Mouse (Mus musculus): ENCODE measurements around the gene Lrrfip1.

DNA sequence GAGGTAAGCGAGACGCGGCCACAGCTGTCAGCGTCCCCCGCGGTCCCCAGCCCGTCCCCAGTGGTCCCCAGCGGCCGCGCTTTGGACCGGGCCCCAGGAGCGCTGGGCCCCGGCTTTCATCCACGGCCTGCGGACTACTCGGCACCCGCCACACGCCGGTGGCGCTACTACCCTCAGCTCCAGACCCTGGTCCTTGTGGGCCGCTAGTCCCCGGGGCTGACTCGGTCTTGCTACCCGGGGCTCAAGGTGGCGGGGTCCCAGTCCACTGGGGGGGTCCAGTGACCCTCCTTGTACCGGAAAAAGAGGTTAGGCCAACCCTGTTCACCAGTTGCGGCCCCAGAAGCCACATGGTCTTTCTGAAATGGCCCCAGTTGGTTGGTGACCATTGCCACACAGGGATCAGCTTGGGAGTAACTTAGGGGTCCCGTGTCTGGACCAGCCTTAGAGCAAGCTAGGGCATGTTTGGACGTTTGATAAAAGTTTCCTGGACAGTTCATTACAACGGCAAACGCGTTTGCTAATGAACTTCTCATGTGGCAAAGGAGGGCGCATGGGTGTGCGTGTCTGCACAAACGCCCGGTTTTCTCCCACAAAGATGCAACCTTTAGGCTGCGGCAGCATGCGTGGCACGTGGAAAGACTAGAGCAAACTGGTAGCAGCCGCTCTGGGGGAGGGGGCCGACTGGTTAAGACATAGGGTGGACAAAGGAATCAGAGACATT lies 514 bp downstream of the Lrrfip1 start:
- TF ChIP-seq CTCF (IDR thresholded peaks at IDR 0.05; ENCODE audit: control insufficient read depth, insufficient read depth, insufficient read length) (no peak), MYOD1 (IDR thresholded peaks at IDR 0.05; ENCODE audit: control insufficient read depth, insufficient read length, low read depth) (no peak), USF1 (IDR thresholded peaks at IDR 0.05; ENCODE audit: low read depth) (no peak)

Data from C2C12 (cell line).